Mouse (Mus musculus) forebrain, embryonic 11.5 days (tissue): ENCODE measurements around the gene Vsig1. TPM values are rescaled to one million over a fixed set of nuclear protein-coding genes. Genes with fewer than 3 reads are reported as not detected.

Experiments used
- ATAC-seq: fragments of 200-750 bp; cut with Nextera tagmentation; replicated peaks from 2 replicates; pipeline ENCODE4 v1.8.0; 2017; ENCODE audit warnings: moderate TSS enrichment; ENCODE audit not compliant: low FRiP score
- DNase-seq: peaks from one replicate; pipeline ENCODE4 v3.0.0-alpha.2; 2017; ENCODE audit warnings: low spot score
- H3K27ac ChIP-seq: fragments of 300-500 bp; sonication (generic); 2 replicates; pipeline ENCODE4 v1.5.1; 2014; ENCODE audit warnings: low read depth, low read length
- H3K27me3 ChIP-seq: fragments of 300-500 bp; sonication (generic); 2 replicates; pipeline ENCODE4 v1.6.1; 2014; ENCODE audit warnings: mild to moderate bottlenecking, low read length, mixed read lengths; ENCODE audit not compliant: control insufficient read depth, insufficient read depth
- H3K36me3 ChIP-seq: fragments of 300-500 bp; sonication (generic); 2 replicates; pipeline ENCODE4 v1.6.1; 2014; ENCODE audit warnings: mild to moderate bottlenecking, low read length, moderate library complexity, mixed read lengths; ENCODE audit not compliant: control insufficient read depth, insufficient read depth
- H3K4me1 ChIP-seq: fragments of 300-500 bp; sonication (generic); replicated peaks from 2 replicates; pipeline ENCODE4 v1.6.1; 2014; ENCODE audit warnings: low read length, mixed read lengths; ENCODE audit not compliant: control insufficient read depth, insufficient read depth
- H3K4me2 ChIP-seq: fragments of 300-500 bp; sonication (generic); 2 replicates; pipeline ENCODE4 v1.6.1; 2014; ENCODE audit warnings: low read depth, mild to moderate bottlenecking, low read length, moderate library complexity, mixed read lengths; ENCODE audit not compliant: severe bottlenecking
- H3K4me3 ChIP-seq: fragments of 300-500 bp; sonication (generic); 2 replicates; pipeline ENCODE4 v1.5.1; 2014; ENCODE audit warnings: low read depth, low read length
- H3K9ac ChIP-seq: fragments of 300-500 bp; sonication (generic); 2 replicates; pipeline ENCODE4 v1.6.1; 2014; ENCODE audit warnings: low read length
- H3K9me3 ChIP-seq: fragments of 300-500 bp; sonication (generic); 2 replicates; pipeline ENCODE4 v1.6.1; 2016; ENCODE audit warnings: low read length, mixed read lengths; ENCODE audit not compliant: control insufficient read depth
- WGBS: fragments of 180-500 bp; shearing (Covaris S2); extraction: QIAGEN DNeasy Blood & Tissue Kit; methylation state at CpG from one replicate; pipeline ENCODE4 v1.1.7; 2014; 5-methylcytosine and 5-hydroxymethylcytosine counted together
- polyA plus RNA-seq: library from polyadenylated mRNA; unstranded; fragments of >200 nt; fragmentation: Nextera tagmentation; extraction: Ambion mirVana; gene quantifications from 2 replicates; pipeline ENCODE4 v1.2.1, GENCODE M21; 2014

Gene Vsig1
- polyA plus RNA-seq, 1 experiment from 2014 or later: not detected

DNA sequence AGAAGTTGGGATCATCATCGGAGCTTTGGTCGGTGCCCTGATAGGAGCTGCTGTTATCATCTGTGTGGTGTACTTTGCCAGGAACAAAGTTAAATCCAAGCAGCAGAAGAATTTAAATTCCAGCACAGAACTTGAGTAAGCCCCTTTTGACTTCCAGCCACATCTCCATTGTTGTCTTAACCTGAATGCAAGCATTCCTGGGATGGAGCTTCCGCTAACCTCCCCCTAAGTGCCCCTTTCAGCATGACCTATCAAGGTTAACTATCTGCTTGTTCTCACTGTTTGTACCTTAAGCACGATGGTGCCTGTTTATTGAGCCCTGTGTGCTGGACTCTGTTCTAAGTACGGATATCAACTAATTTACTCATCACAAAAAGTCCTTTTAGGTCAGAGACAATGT, 28.9 kb downstream of the Vsig1 start:
- no peak overlapping the region for H3K9ac ChIP-seq
- no peaks in the 10 kb centered on the region for H3K36me3 ChIP-seq
- no peaks in the 10 kb centered on the region for H3K4me1 ChIP-seq
- DNase-seq: no peak
- H3K9me3 ChIP-seq: no peaks in the 10 kb centered on the region
- ATAC-seq: no peak
- H3K27me3 ChIP-seq: peaks cover 21% of the 10 kb centered on the region; the same call in 1 of the 2 replicates
- 67% methylated on average over 5 of the region's 5 CpGs for WGBS
- H3K27ac ChIP-seq: no peak overlapping the region
- H3K4me3 ChIP-seq: no peak overlapping the region
- H3K4me2 ChIP-seq: no peak overlapping the region

DNA sequence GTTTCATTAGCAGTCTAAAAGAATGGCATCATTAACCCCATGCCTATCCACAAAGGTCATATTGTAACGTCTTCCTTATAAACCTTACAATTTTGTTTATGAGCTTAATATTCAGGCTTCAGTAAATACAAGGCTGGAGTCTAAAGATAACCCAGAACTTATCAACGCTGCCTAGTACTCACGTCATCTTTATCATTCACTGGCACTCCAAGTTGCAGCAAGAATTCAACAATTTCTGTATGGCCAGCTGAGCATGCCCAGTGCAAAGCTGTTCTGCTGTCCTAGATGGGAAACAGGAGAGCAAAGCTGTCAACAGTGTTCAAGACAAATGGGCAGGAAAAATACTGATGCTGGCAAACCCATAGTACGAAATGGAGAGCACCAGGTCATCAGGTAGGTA, 46.2 kb downstream of the Vsig1 start:
- Histone ChIP-seq H3K27me3 (peaks cover 11% of the 10 kb centered on the region; the same call in 1 of the 2 replicates), H3K27ac (no peak overlapping the region), H3K4me2 (no peak overlapping the region), H3K9me3 (no peaks in the 10 kb centered on the region), H3K36me3 (no peaks in the 10 kb centered on the region), H3K4me3 (no peak overlapping the region), H3K4me1 (no peaks in the 10 kb centered on the region), H3K9ac (no peak overlapping the region)
- ATAC-seq (no peak), DNase-seq (no peak)
- WGBS: 90% methylated on average over 4 of the region's 4 CpGs

GRCm38 (mm10) chrX:140956272-140956940, 49.0 kb downstream of the Vsig1 start, which contains the start of the genes Psmd10 and Atg4a:
TSS of gene Psmd10 (minus strand) at chrX:140956728.
TSS of gene Atg4a (plus strand) at chrX:140956907.
- H3K27me3 ChIP-seq: peaks cover 7% of the 10 kb centered on the region; the same call in 1 of the 2 replicates
- peak within 1 kb of the TSS; percentile 52; the same call in 1 of the 2 replicates for H3K9ac ChIP-seq
- H3K4me1 ChIP-seq: no peaks in the 10 kb centered on the region
- H3K4me3 ChIP-seq: peak within 1 kb of the TSS; percentile 44
- H3K27ac ChIP-seq: no peak within 1 kb of the TSS
- 23% methylated on average over 23 of the region's 23 CpGs for WGBS
- H3K9me3 ChIP-seq: no peaks in the 10 kb centered on the region
- ATAC-seq (peak; percentile 98), DNase-seq (peak; percentile 90)
- peak within 1 kb of the TSS; percentile 45 for H3K4me2 ChIP-seq
- no peaks in the 10 kb centered on the region for H3K36me3 ChIP-seq

- Histone ChIP-seq H3K9me3 (no peaks in the 10 kb centered on the region), H3K4me3 (peak overlapping the region; percentile 44), H3K9ac (no peak overlapping the region), H3K4me2 (peak overlapping the region; percentile 41), H3K27me3 (peaks cover 7% of the 10 kb centered on the region; the same call in 1 of the 2 replicates), H3K27ac (no peak overlapping the region), H3K36me3 (no peaks in the 10 kb centered on the region), H3K4me1 (no peaks in the 10 kb centered on the region)
- WGBS: 16% methylated on average over 5 of the region's 5 CpGs
- ATAC-seq (peak; percentile 75; the same call in 1 of the 2 replicates), DNase-seq (no peak)
Measured at GRCm38 (mm10) chrX:140956959-140957358, 49.6 kb downstream of the Vsig1 start.

DNA sequence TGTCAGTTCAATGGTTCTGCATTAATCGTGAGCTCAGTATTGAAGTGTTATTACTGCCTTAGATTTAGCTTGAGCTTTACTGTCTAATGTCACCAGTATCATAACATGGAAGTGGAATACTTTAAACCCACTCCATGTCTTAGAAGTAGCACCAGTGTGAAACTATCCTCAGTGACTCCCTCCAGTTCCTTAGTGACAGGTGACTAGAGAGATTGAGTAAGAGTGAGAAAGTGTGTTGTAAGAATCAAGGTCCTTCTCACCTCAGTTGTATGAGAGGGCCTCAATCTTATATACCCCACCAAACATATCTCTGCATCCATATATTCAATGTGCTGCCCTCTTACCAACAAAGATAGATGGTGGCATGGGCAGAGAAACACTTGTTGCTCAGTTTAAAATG, 71.5 kb downstream of the Vsig1 start:
- no peaks in the 10 kb centered on the region for H3K9me3 ChIP-seq
- no peak for DNase-seq
- H3K4me1 ChIP-seq: no peaks in the 10 kb centered on the region
- H3K4me3 ChIP-seq: no peak overlapping the region
- no peaks in the 10 kb centered on the region for H3K36me3 ChIP-seq
- H3K9ac ChIP-seq: no peak overlapping the region
- WGBS: 90% methylated on average over 1 of the region's 1 CpGs
- no peak overlapping the region for H3K4me2 ChIP-seq
- no peak overlapping the region for H3K27ac ChIP-seq
- no peak for ATAC-seq
- peaks cover 16% of the 10 kb centered on the region for H3K27me3 ChIP-seq

DNA sequence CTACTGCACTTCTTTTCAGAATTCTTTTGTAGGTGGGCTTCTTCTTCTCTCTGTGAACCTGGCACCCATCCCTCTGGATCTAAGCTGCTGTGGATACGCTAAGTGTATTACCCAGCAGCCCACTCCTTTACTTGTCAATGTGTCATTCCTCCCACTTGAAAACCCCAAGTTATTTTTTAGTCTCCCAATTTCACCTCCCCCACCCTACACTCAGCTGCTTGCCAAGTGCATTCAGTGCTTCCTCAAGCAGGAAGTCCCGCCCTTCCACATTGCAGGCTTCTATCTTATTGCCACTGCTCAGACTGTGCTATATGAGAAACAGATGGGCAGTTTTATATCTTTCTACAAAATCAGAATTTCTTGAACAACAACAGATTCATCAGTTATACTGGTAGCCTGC, 72.1 kb downstream of the Vsig1 start:
- H3K9me3 ChIP-seq: no peaks in the 10 kb centered on the region
- ATAC-seq (no peak), DNase-seq (no peak)
- H3K27me3 ChIP-seq: peaks cover 18% of the 10 kb centered on the region
- no peaks in the 10 kb centered on the region for H3K36me3 ChIP-seq
- H3K4me3 ChIP-seq: no peak overlapping the region
- H3K4me2 ChIP-seq: no peak overlapping the region
- H3K27ac ChIP-seq: no peak overlapping the region
- H3K9ac ChIP-seq: no peak overlapping the region
- 82% methylated on average over 2 of the region's 2 CpGs for WGBS
- no peaks in the 10 kb centered on the region for H3K4me1 ChIP-seq

- Histone ChIP-seq H3K9ac (no peak overlapping the region), H3K27ac (no peak overlapping the region), H3K9me3 (no peaks in the 10 kb centered on the region), H3K4me1 (no peaks in the 10 kb centered on the region), H3K4me2 (no peak overlapping the region), H3K27me3 (peaks cover 19% of the 10 kb centered on the region), H3K36me3 (no peaks in the 10 kb centered on the region), H3K4me3 (no peak overlapping the region)
- no peak for DNase-seq
- 81% methylated on average over 4 of the region's 4 CpGs for WGBS
- no peak for ATAC-seq
Measured at GRCm38 (mm10) chrX:140980163-140980562, 72.8 kb downstream of the Vsig1 start.

DNA sequence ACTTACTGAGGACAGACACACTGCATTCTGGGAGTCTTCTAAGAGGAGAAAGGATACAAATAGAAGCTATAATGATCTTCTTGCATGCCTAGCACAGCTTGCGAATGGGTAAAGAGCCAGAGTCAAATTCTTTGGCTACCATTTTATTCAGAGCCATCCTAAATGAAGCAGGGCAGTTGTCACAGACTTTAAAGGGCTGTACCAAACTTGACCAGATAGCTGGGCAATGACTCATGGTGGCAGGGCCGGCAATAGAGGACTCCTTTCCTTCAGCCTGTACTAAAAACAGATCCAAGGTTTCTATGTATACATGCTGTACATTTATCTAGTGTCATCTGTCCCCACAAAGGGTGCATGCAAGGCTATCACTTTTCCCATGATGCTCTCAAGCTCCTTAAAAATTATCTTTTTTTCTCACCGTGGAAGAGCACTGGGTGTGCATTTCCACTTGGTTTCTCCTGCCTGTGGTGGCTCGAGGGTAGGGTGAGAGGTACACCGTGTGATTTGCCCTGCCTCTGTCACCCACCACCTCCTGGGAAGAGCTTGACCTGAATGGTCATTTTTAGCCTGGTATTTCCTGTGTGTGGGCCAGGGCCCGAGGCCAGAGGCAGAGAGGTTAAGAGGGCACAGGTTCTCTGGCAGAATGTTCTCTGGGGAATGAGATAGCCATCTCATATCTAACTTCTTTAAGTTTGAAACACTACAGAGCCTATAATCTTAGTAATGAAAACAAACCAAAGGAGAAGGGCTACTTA, 76.0 kb downstream of the Vsig1 start:
- H3K27me3 ChIP-seq: peaks cover 32% of the 10 kb centered on the region
- no peaks in the 10 kb centered on the region for H3K9me3 ChIP-seq
- WGBS: 63% methylated on average over 6 of the region's 6 CpGs
- H3K4me1 ChIP-seq: no peaks in the 10 kb centered on the region
- ATAC-seq: no peak
- H3K4me3 ChIP-seq: no peak overlapping the region
- H3K4me2 ChIP-seq: no peak overlapping the region
- no peaks in the 10 kb centered on the region for H3K36me3 ChIP-seq
- DNase-seq: no peak
- H3K9ac ChIP-seq: no peak overlapping the region
- no peak overlapping the region for H3K27ac ChIP-seq
